Mouse (Mus musculus) kidney, adult 2 months (tissue): ENCODE results near the gene Atp2c2.

Source experiments
- CTCF ChIP-seq: fragments of 200-500 bp; conservative IDR thresholded peaks from 2 replicates; pipeline ENCODE4 v1.5.1; 2011; ENCODE audit warnings: low read depth, mild to moderate bottlenecking, control low read depth, low read length, moderate library complexity, mixed read lengths; ENCODE audit not compliant: insufficient read depth, insufficient read length
- POLR2A ChIP-seq: fragments of 200-500 bp; IDR thresholded peaks from one replicate; pipeline ENCODE4 v1.6.1; 2011; ENCODE audit warnings: low read depth, low read length, control low read depth

DNA sequence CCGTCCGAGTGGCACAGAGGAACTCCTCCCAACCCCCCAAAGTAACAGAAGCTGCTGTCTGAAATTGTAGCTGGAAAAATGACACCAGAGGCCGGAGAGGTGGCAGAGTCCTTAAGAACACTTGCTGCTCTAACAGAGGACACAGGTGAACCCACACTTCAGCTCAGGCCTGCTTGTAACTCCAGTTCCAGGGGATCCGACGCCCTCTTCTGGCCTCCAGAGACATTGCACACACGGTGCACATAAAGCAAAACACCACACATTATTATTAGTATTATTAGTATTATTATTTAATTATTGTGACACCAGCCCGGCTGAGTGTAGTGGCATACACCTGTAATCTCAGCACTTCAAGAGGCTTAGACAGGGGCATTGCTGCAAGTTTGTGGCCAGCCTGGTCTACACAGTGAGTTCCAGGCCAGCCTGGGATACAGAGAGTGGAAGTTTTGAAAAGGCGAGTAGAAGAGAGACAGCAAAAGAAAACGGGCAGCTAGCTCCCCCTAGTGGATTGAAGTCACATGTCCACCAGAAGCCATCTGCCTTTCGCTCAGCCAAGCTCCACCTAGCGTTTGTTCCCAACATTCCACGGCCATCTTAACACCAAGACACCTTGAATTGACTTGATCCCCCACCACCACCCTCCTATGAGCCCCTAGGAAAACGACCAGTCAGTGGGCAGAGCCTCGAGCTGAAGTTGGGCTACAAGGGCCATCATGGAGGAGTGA is 79.4 kb downstream of the Atp2c2 start:
- peak; percentile 99; the same call in 1 of the 2 replicates for TF ChIP-seq CTCF
- TF ChIP-seq POLR2A: no peak
